Mouse (Mus musculus): ENCODE results near the gene Arhgef1.
"Not testable (repeated sequence)": the region's sequence is repeated elsewhere in the genome, so short reads cannot be mapped to it uniquely, and the experiment has no call there.

The Arhgef1 gene

GRCm38 (mm10) chr7:24890281-24891216, 12.2 kb upstream of the Arhgef1 start:
- DNase-seq (ENCODE audit: low spot score in 2 of 2) = peak; percentile 51 to 66

DNA sequence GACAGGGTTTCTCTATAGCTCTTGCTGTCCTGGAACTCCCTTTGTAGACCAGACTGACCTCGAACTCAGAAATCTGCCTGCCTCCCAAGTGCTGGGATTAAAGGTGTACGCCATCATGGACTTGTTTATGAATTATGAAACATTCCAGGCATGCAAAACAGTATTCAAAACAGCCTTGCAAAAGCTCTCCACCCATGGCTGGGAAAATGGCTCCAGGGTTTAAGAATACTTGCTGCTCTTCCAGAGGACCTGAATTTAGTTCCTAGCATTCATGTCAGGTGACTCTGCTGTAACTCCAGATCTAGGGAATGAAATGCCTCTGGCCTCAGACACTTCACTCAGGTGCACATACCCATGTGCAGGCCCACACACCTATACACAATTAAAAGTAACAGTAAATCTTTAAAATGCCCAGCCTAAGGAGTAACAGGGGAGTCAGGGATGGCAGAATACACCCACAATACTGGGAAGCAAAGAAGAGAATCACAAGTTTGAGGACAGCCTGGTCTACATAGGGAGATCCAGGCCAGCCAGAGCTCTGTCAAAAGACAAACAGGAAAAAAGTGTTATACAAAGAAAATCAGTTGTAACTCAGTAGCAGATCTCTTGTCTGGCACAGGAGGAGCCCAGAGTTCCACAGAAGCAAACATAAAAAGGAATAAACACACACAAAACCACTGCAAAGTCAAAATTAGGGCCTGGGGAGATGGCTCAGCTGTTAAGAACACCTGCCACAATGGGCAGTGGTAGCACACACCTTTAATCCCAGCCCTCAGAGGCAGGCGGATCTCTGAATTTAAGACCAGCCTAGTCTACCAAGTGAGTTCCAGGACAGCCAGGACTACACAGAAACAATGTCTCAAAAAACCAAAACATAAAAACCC, 11.2 kb upstream of the Arhgef1 start:
- no peak for DNase-seq (ENCODE audit: low spot score in 2 of 2)

- DNase-seq (ENCODE audit: low spot score in 2 of 2) = no peak
Observed at GRCm38 (mm10) chr7:24892125-24892583, 10.6 kb upstream of the Arhgef1 start.

GRCm38 (mm10) chr7:24895749-24896148, 7.0 kb upstream of the Arhgef1 start:
- not testable (repeated sequence) for DNase-seq (ENCODE audit: low spot score in 2 of 2)

GRCm38 (mm10) chr7:24896269-24896668, 6.4 kb upstream of the Arhgef1 start:
- DNase-seq (ENCODE audit: low spot score in 2 of 2) = no peak

- peak; percentile 51 to 69 for DNase-seq (ENCODE audit: low spot score in 2 of 2)
Observed at GRCm38 (mm10) chr7:24897224-24897623, 5.5 kb upstream of the Arhgef1 start, which contains the start of gene Cd79a. TSS of gene Cd79a (plus strand) at chr7:24897381.

GRCm38 (mm10) chr7:24897959-24898358, 4.8 kb upstream of the Arhgef1 start:
- DNase-seq (ENCODE audit: low spot score in 2 of 2) = no peak

DNA sequence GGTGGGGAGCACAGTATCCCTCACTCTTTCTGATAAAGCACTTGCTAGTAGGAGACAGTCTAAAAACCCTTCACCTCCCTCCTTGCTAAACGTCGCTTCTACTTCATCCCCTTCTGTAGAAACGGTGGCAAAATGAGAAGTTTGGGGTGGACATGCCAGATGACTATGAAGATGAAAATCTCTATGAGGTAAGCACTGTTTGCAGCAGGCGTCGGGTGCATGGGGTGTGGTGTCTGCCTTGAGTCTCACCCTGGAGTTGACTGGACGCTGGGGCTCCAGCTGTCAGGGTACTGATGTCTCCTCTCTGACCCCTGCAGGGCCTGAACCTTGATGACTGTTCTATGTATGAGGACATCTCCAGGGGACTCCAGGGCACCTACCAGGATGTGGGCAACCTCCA, 1.6 kb upstream of the Arhgef1 start:
- no peak for DNase-seq (ENCODE audit: low spot score in 2 of 2)

DNA sequence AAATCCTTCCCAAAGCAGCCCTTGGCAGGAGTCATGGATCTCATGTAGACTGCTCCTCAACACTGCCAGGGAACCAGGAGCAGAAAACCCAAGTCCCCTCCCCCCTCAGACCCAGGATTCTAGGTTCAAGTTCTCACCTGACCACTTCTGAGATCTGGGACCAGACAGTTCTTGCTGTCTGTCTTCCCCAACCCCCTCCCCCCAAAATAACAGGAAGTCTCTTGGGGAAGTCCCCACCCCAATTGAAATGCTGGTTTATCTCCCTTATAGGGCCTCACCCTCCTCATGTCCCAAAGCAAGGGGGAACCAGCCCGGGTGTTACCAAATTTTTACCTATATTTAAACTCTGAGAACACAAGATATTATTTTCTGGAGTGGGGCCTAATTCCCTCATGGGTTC, 870 bp upstream of the Arhgef1 start:
- no peak for DNase-seq (ENCODE audit: low spot score in 2 of 2)

DNA sequence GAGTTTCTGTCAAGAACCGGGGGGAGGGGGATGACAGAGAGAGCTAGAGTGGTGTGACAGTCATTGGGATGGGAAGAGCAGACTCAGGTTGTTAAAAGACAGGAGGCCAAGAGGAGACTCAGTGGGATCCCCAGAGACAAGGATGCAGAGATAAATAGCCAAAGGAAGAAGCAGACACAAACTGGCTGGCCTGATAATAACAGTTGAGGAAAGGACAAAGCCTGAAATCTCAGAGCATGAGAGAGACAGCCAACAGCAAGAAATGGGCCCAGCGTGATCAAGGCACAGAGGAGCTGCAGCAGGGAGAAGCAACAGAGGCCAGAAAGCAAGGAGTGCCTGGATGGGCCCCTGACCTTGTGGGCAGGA, 465 bp upstream of the Arhgef1 start:
- no peak for DNase-seq (ENCODE audit: low spot score in 2 of 2)

DNA sequence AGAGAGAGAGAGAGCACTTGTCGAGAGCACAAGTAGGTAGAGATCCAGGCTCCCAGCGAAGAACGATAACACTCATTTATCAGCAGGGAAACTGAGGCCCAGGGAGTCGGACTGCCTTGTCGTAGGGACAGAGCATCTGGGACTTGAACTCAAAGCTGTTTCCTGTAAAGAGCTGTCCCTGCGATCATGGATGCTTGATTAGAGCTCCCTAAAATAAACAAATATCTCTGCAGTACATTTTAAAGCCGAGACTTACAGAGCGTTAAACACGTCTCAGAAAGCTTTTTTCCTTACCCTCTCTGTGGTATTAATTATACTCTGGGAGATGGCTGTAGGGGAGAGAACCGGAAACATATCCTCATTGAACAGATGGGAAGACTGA, 723 bp downstream of the Arhgef1 start:
- no peak for DNase-seq (ENCODE audit: low spot score in 2 of 2)

DNA sequence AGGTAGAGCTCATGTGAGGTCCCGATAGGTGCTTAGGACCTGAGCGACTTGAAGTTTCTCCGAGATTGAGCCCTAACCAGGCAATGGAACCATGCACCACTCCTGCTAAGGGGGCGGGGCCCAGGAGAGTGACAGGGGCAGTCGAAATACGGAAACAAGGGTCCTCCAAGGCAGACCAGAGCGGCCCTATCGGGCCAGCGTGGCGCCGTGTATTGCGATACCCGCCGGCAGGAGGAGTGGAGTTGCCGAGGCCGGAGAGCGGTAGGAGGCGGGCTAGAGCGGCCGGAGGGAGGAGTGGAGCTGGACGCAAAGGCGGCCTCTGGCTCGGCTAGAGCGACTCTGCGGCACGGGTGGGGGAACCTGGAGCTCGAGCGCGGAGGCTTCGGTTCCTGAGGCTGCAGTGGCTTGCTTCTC, 1.4 kb downstream of the Arhgef1 start:
- DNase-seq (ENCODE audit: low spot score in 2 of 2) = peak; percentile 95 to 96

- peak; percentile 56 to 75 for DNase-seq (ENCODE audit: low spot score in 2 of 2)
Observed at GRCm38 (mm10) chr7:24904936-24905335, 2.2 kb downstream of the Arhgef1 start.

- no peak for DNase-seq (ENCODE audit: low spot score in 2 of 2)
Observed at GRCm38 (mm10) chr7:24906551-24906950, 3.8 kb downstream of the Arhgef1 start.

DNA sequence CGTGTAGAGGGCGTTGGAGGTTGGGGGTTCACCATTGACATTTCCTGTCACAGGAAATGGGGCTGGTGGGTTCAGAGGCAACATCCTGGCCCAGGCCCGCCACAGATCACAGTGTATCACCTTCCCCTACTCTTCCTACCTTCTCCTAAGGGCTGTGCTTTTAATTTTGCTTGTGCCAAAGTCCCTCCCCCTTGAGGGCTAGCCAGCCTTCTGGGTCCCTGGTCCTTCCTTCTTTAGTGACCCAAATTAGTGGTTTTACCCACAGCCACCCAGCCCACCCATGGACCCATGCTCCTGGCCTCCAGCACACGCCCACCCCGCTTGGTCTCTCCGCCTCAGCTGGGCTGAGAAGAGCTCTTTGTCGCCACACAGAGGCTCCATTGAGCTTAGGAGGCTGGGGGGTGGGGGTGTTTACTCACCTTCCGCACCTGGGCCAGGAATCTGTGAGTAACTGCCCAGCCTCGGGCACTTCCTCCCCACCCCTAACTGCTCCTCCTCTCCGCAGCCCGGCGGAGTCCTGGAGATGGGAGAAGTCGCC, 4.6 kb downstream of the Arhgef1 start:
- DNase-seq (ENCODE audit: low spot score in 2 of 2) = peak in 1 of 2 experiments; percentile 36

DNA sequence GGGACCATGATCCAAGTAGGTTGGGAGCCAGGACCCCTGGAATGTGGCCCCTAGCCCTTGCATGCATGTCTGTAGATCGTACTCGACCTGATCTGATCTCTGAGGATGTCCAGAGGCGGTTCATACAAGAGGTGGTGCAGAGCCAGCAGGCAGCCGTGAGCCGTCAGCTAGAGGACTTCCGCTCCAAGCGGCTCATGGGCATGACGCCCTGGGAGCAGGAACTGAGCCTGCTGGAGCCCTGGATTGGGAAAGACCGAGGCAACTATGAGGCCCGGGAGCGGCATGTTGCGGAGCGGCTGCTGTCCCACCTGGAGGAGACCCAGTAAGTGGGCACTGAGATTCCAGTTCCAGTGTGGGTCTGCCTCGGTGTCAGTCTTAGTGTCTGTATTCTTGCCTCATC, 9.8 kb downstream of the Arhgef1 start:
- no peak for DNase-seq (ENCODE audit: low spot score in 2 of 2)

DNA sequence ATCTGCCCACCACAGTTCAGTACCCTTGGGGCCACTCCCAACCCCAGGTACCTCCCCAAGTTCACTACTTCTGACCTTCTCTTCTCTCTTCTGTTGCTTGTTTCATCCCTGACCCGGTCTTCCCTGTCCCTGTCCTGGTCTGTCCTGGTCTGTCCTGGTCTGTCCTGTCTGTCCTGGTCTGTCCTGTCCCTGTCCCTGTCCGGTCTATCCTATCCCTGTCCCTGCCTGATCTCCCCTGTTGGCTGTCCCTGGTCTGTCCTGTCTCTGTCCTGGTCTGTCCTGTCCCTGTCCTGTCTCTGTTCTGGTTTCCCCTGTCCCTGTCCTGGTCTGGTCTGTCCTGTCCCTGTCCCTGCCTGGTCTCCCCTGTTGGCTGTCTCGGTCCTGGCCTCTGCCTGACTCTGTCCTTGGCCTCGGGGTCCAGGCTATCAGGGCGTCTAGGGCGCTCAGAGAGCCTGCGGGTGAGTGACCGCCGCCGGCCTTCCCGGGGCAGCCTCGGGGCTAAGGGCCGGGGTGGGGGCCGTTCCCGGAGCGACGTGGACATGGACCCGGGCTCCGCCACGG, 16.1 kb downstream of the Arhgef1 start:
- DNase-seq (ENCODE audit: low spot score in 2 of 2) = no peak

DNA sequence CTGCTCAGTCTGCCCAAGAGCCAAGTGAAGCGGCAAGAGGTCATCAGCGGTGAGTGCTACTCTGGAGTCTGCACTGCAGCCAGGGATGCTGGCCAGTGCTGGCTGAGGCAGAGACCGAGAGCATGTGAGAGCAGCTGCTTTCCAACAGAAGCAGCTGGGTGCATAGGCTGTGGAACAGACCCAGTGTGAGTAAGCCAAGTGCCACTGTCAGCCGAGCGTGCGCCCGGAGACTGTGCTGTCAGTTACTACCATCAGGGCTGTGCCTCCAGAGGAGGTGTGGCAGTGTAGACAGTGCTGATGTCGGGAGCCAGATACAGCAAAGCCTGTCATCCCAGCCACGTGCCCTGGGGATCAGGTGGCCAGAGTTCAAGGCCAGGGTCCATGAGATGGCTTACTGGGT, 17.0 kb downstream of the Arhgef1 start:
- DNase-seq (ENCODE audit: low spot score in 2 of 2) = no peak

- DNase-seq (ENCODE audit: low spot score in 2 of 2) = no peak
Observed at GRCm38 (mm10) chr7:24930475-24930874, 27.8 kb downstream of the Arhgef1 start.

- no peak for DNase-seq (ENCODE audit: low spot score in 2 of 2)
Observed at GRCm38 (mm10) chr7:24931651-24932050, 28.9 kb downstream of the Arhgef1 start.

- DNase-seq (ENCODE audit: low spot score in 2 of 2) = no peak
Observed at GRCm38 (mm10) chr7:24943641-24944040, 40.9 kb downstream of the Arhgef1 start.

Measured in spleen, postnatal 14 days (tissue).